Mouse (Mus musculus) embryo, embryonic 9.5 days (tissue): Measurements from ENCODE around the gene Olfr169.
"Not testable (repeated sequence)": the region's sequence is repeated elsewhere in the genome, so short reads cannot be mapped to it uniquely, and the experiment has no call there.

Experiments used
- DNase-seq: peaks from one replicate; pipeline ENCODE4 v3.0.0-alpha.2; 2017; ENCODE audit errors: extremely low spot score

The Olfr169 gene

DNA sequence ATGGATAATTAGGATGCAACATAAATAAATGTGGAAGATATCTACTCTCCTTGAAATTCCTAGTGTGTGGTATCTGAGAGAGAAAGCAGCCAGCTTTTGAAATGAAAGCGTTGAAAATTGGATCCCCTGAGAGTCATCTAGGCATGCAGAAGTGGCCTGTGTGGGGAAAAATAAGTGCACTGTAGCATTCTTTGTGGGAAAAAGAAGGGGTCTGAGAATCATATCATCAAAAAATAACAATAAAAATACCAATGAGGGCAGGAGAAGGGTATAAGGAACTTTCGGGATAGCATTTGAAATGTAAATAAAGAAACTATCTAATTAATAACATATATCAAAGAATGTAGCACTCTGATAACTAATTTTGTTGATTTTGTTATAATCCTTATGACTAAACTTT is at the start of gene Olfr169:
TSS of gene Olfr169 (minus strand) at position 101 of the 400 bp plus-strand sequence.
- not testable (repeated sequence) for DNase-seq

DNA sequence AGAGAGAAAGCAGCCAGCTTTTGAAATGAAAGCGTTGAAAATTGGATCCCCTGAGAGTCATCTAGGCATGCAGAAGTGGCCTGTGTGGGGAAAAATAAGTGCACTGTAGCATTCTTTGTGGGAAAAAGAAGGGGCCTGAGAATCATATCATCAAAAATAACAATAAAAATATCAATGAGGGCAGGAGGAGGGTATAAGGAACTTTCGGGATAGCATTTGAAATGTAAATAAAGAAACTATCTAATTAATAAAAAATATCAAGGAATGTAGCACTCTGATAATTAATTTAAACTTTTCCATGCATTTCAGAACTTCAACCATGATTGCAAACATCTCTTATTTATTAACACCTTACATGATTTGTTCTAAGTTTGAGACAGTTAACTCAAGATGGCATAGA is 40.2 kb upstream of the Olfr169 start, which contains the start of gene Olfr170:
TSS of gene Olfr170 (minus strand) at position 101 of the 400 bp plus-strand sequence.
- not testable (repeated sequence) for DNase-seq

DNA sequence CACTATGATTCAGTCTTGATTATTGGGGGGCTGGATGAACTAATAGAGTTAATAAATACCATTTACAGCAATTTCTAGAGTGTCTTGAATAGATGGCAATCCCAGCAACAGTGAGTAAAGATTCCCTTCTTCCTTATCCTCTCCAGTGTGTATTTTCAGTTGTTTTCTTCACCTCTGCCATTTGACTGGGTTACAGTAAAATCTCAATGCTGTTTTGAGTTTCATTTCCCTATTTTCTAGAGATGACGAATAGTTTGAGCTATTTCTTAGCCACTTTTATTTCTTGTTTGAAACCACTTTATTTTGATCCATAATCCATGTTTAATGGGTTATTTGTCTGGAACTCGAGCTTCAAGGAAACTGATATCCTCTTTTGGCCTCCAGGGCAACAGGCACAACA is 31.6 kb upstream of the Olfr169 start:
- no peak for DNase-seq

DNA sequence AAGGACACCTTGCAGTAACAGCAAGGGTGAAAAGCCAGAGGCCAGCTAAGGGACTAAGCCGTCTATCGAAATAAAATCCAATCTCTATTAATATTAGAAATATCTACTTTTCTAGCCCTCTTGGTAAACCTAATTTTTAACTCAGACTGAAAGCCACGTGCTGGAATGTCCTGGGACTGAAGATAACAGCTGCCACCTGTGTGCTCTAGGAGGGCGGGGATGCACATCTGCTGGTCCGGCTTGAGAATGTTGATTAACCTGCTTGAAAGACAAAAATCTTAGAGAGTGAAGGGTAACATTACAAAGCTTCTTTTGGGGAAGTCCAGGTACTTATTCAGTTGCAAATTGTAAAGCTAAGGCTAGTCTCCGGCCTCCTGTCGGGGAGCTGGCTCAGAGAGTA is 18.2 kb downstream of the Olfr169 start:
- DNase-seq, result not testable (repeated sequence)

DNA sequence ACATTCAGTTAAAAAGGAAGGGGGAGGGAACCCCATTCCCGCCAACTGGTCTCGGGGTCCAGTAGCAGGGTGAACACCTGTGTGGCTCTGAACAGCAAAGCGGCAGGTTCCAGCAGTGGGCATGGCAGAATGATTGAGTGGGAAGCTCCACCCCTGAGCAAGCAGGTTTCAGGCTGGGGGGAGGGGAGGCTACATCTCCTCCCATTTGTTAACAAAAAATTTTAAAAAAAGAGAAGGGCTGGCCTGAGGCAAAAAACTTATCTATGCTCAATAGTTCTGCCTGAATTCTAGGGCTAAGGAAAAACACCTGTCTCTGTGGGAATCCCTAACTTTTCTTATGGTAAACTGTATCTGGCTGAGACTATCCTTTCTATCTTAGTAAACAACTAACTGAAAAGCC is 19.4 kb downstream of the Olfr169 start:
- not testable (repeated sequence) for DNase-seq

DNA sequence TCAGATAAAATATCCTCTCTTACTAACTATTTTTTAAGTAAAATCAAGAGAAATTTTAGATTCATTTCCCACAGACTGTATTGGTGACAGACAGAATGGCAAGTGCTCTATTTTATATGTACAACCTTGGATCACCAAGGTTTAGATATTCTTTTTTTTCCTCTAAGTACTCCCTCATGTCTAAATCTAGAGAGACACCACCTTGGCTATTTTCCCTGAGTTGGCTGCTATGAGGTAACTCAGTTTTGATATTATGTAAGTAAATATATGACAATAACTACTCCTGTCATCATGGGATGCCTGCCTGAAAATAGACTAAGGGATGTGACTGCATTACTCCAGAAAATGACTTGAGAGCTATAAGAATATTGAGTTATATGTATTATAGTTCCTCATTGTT is 36.2 kb downstream of the Olfr169 start, which contains the start of gene Olfr168:
TSS of gene Olfr168 (minus strand) at position 101 of the 400 bp plus-strand sequence.
- DNase-seq, result no peak

DNA sequence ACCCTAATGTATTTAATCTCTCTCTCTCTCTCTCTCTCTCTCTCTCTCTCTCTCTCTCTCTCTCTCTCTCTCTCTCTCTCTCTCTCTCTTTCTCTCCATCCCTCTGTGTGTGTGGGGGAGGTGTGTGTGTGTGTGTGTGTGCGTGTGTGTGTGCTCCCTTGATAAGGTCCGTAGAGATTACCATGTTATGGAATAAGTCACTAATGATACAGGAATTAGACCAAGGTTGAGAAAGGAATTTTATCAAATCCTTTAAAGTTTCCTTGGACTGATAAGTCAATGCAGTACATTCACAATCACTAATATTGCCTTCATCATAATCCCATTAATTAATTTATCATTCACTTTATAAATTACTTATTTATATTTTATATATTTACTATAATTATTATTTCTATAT is 49.4 kb downstream of the Olfr169 start, which contains the start of gene Olfr167:
TSS of gene Olfr167 (minus strand) at position 101 of the 400 bp plus-strand sequence.
- DNase-seq, result no peak
